Mouse (Mus musculus) liver, embryonic 11.5 days (tissue): ENCODE measurements around the gene Crybb3. TPM values are rescaled to one million over a fixed set of nuclear protein-coding genes. Genes with fewer than 3 reads are reported as not detected.

Source experiments
- ATAC-seq: fragments of 200-750 bp; cut with Nextera tagmentation; replicated peaks from 2 replicates; pipeline ENCODE4 v1.8.0; 2017; ENCODE audit warnings: moderate number of reproducible peaks, mild to moderate bottlenecking, moderate TSS enrichment, moderate library complexity; ENCODE audit not compliant: low FRiP score
- DNase-seq: peaks from one replicate; pipeline ENCODE4 v3.0.0-alpha.2; 2017; ENCODE audit warnings: low spot score
- H3K27ac ChIP-seq: fragments of 300-500 bp; sonication (generic); 2 replicates; pipeline ENCODE4 v1.5.1; 2014; ENCODE audit warnings: mild to moderate bottlenecking, low read depth, low read length, control low read depth
- H3K27me3 ChIP-seq: fragments of 300-500 bp; sonication (generic); replicated peaks from 2 replicates; pipeline ENCODE4 v1.6.1; 2014; ENCODE audit warnings: low read length, mixed read lengths; ENCODE audit not compliant: control insufficient read depth, insufficient read depth
- H3K36me3 ChIP-seq: fragments of 300-500 bp; sonication (generic); 2 replicates; pipeline ENCODE4 v1.6.1; 2014; ENCODE audit warnings: mild to moderate bottlenecking, low read length, moderate library complexity, mixed read lengths; ENCODE audit not compliant: control insufficient read depth, insufficient read depth
- H3K4me1 ChIP-seq: fragments of 300-500 bp; sonication (generic); replicated peaks from 2 replicates; pipeline ENCODE4 v1.6.1; 2014; ENCODE audit warnings: low read length, mixed read lengths; ENCODE audit not compliant: control insufficient read depth, insufficient read depth
- H3K4me2 ChIP-seq: fragments of 300-500 bp; sonication (generic); 2 replicates; pipeline ENCODE4 v1.6.1; 2014; ENCODE audit warnings: mild to moderate bottlenecking, control low read depth, moderate library complexity
- H3K4me3 ChIP-seq: fragments of 300-500 bp; sonication (generic); 2 replicates; pipeline ENCODE4 v1.5.1; 2014; ENCODE audit warnings: low read depth, low read length, control low read depth
- H3K9ac ChIP-seq: fragments of 300-500 bp; sonication (generic); 2 replicates; pipeline ENCODE4 v1.6.1; 2014; ENCODE audit warnings: low read depth, low read length, control low read depth
- H3K9me3 ChIP-seq: fragments of 300-500 bp; sonication (generic); 2 replicates; pipeline ENCODE4 v1.6.1; 2016; ENCODE audit warnings: low read length, inconsistent platforms, mixed read lengths; ENCODE audit not compliant: control insufficient read depth
- WGBS: fragments of 180-500 bp; shearing (Covaris S2); extraction: QIAGEN DNeasy Blood & Tissue Kit; methylation state at CpG from one replicate; pipeline ENCODE4 v1.1.7; 2014; 5-methylcytosine and 5-hydroxymethylcytosine counted together
- polyA plus RNA-seq: library from polyadenylated mRNA; unstranded; fragments of >200 nt; fragmentation: Nextera tagmentation; extraction: Ambion mirVana; gene quantifications from 2 replicates; pipeline ENCODE4 v1.2.1, GENCODE M21; 2014

Crybb3 gene
- polyA plus RNA-seq, 1 experiment from 2014 or later = 0.49 TPM

DNA sequence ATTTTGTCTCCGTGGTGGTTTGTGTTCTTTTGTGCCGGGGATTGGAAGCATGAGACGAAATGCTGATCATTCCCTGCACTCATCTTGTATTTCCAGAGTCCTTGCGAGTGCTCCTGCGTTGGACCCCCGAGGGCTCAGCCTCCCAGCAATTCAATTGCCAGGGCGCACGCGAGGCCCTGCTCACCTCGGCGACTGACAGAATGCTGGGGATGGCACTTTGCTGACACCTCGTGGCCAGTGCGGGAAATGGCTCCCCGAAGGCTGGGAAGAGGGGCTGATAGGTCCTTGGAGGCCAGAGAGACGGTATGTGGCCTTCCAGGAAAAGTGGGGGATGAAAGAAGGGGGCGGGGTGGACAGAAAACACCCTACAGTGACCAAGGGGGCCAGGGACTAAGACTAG lies 27.1 kb downstream of the Crybb3 start:
- Histone ChIP-seq H3K4me2 (no peak overlapping the region), H3K36me3 (no peaks in the 10 kb centered on the region), H3K27ac (no peak overlapping the region), H3K9me3 (no peaks in the 10 kb centered on the region), H3K27me3 (no peaks in the 10 kb centered on the region), H3K9ac (no peak overlapping the region), H3K4me3 (no peak overlapping the region), H3K4me1 (no peaks in the 10 kb centered on the region)
- ATAC-seq (no peak; the same call in 1 of the 2 replicates), DNase-seq (peak; percentile 72)
- WGBS = 5% methylated on average over 16 of the region's 16 CpGs

DNA sequence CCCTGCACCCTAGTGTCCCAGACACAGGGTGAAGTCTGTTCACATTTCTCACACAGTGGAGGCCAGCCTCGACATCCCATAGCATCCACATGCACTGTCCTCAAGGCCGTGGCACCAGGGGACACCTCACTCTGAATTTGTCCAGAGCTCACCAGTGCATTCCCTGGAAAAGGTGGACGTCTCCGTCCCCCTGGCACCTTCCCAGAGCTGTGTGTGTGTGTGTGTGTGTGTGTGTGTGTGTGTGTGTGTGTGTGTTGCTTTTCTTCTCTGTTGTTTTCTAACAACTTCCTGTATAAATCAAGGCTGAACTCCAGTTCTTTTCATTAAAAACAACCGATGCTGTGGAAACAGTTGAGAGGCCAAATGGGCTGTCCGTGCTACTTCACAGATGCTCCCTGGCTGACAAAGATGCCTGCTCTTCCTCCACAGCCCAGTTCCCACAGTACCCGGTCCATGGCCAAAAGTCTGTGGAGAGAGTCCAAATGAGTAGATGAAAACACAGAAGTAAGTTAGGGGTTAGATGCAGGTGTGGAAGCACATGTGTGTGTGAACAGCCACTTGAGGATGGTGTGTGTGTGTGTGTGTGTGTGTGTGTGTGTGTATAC lies 30.7 kb downstream of the Crybb3 start:
- H3K4me2 ChIP-seq = no peak overlapping the region
- no peaks in the 10 kb centered on the region for H3K9me3 ChIP-seq
- no peak overlapping the region for H3K27ac ChIP-seq
- H3K4me1 ChIP-seq = no peaks in the 10 kb centered on the region
- ATAC-seq (no peak), DNase-seq (no peak)
- no peak overlapping the region for H3K4me3 ChIP-seq
- no peak overlapping the region for H3K9ac ChIP-seq
- no peaks in the 10 kb centered on the region for H3K27me3 ChIP-seq
- WGBS = 73% methylated on average over 7 of the region's 7 CpGs
- no peaks in the 10 kb centered on the region for H3K36me3 ChIP-seq

DNA sequence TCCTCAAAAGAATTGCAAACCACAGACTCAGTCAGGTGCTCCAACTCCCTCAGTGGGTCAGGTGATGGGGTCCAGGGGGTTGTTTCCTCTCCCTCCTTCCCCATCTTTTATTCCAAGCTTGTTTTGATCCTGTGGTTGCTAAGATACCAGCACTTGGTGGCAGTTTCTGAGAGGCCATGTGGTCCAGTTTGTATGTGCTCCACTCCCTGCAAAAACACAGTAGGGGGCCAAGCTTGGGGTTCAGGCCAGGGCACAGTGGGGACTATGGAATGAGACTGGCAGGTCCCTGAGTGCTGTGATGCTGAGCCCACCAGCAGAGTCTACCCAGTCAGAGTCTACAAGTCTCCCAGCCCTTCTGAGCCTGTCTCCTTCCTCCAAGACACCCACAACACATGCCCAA lies 31.5 kb downstream of the Crybb3 start:
- no peak overlapping the region for H3K9ac ChIP-seq
- no peak overlapping the region for H3K4me2 ChIP-seq
- H3K27me3 ChIP-seq = no peaks in the 10 kb centered on the region
- DNase-seq (no peak), ATAC-seq (no peak)
- H3K4me1 ChIP-seq = no peaks in the 10 kb centered on the region
- H3K9me3 ChIP-seq = no peaks in the 10 kb centered on the region
- no peak overlapping the region for H3K27ac ChIP-seq
- no peaks in the 10 kb centered on the region for H3K36me3 ChIP-seq
- no peak overlapping the region for H3K4me3 ChIP-seq

DNA sequence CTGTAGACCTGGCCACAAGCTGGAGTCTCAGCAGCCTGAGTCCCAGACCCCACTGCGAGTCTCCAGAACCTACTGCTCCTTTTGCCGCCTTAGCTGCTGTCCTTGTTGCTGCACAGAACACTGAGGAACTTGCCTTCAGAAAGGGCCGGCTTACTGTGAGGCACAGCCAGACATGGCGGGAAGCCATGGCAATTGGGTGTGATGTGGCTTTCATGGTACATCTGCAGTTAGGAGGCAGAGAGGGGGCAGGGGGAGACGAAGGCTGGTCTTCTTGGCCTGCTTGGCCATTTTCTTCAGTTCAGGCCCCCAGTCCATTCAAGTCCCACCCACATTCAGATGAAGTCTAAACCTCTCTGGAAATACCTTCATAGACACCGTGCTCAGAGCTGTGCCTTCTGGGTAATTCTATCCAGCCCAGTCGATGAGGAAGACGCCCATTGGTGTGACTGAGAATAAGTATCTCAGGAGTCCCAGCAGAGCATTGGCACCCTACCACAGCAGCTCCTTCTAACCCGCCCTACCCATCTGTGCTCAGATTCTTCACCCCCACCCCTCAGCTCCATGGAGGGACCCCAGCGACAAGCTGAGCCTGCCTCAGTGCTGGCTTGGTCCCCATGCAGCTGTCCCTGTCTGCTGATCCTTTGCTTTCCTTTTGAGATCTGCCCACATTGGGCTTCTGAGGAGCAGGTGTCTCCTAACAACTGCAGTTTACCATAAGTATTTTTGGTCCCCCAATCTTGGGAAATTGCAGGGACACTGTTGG lies 35.7 kb downstream of the Crybb3 start:
- no peak overlapping the region for H3K9ac ChIP-seq
- H3K4me1 ChIP-seq = no peaks in the 10 kb centered on the region
- 83% methylated on average over 10 of the region's 10 CpGs for WGBS
- no peaks in the 10 kb centered on the region for H3K27me3 ChIP-seq
- H3K4me3 ChIP-seq = no peak overlapping the region
- H3K36me3 ChIP-seq = no peaks in the 10 kb centered on the region
- ATAC-seq = no peak
- no peak for DNase-seq
- H3K9me3 ChIP-seq = no peaks in the 10 kb centered on the region
- no peak overlapping the region for H3K27ac ChIP-seq
- H3K4me2 ChIP-seq = no peak overlapping the region

DNA sequence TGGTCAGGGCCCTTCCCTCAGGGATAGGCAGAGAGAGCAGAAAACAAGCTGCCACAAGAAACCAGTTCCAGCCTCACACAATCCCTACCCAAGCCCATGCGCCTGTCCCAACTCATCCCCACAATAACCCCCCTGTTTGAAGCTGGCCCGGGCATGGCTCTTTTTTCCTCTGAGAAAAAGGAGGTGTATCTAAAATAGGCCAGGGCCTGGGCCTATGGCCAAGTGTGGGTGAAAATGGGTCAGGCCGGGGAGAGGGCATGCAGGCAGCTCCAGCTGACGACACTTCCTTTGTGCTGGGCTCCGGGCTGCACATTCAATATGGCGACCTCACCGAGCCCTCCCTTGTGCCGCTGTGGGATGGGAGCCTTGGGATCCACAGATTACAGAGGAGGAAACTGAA lies 37.9 kb downstream of the Crybb3 start:
- H3K4me3 ChIP-seq = no peak overlapping the region

DNA sequence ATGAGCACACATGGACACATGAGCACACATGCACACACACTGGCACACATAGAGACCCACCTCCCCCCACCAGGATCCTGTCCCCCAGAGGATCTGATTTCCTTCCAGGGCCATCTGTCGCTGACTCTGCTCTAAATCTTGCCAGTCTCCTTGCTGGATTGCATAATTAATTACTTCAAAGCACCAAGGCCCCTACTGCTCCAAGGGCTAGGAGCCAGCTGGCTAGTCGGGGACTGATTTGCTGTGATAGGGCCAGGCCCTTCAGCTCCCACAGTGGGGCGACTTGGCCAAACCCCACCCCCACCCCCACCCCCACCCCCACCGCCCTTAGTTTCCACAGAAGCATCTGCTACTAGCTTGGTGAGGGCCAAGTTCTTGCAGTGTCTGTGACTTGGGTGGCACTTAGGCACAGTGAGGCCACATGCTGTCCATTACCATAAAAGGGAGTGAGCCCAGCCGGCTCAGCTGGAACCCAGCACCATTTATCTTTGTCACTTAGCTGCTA lies 39.8 kb downstream of the Crybb3 start:
- no peak overlapping the region for H3K27ac ChIP-seq
- no peak overlapping the region for H3K9ac ChIP-seq
- no peak for DNase-seq

More for the DNA sequence above, 37.9 kb downstream of the Crybb3 start:
- H3K4me2 ChIP-seq = no peak overlapping the region
- H3K9ac ChIP-seq = no peak overlapping the region
- WGBS = 88% methylated on average over 8 of the region's 8 CpGs
- DNase-seq = no peak
- H3K9me3 ChIP-seq = no peaks in the 10 kb centered on the region
- no peaks in the 10 kb centered on the region for H3K4me1 ChIP-seq
- ATAC-seq = no peak
- no peaks in the 10 kb centered on the region for H3K36me3 ChIP-seq
- no peaks in the 10 kb centered on the region for H3K27me3 ChIP-seq
- H3K27ac ChIP-seq = no peak overlapping the region

DNA sequence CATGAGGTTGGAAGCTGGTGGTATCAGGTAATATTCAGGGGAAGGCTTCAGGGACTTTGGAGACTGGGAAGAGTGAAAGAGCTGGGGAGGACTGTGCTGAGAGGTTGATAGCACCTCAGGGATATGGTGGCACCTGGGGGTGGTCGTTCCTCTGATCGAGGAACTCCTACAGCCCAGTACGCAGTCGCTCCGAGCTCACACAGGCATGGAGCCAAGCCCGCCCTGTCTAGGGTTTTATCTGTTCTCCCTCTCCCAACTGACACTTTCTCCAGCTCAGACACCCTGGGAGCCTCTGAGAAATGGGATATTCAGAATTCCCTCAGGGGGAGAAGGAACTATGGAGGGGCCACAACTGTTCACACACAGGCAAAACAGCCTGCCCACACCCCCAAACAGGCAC lies 40.6 kb downstream of the Crybb3 start:
- H3K4me3 ChIP-seq = no peak overlapping the region
- ATAC-seq (no peak), DNase-seq (no peak)
- H3K9me3 ChIP-seq = no peaks in the 10 kb centered on the region
- no peaks in the 10 kb centered on the region for H3K36me3 ChIP-seq
- H3K27ac ChIP-seq = no peak overlapping the region
- 61% methylated on average over 6 of the region's 6 CpGs for WGBS
- no peak overlapping the region for H3K9ac ChIP-seq
- H3K4me1 ChIP-seq = no peaks in the 10 kb centered on the region
- no peaks in the 10 kb centered on the region for H3K27me3 ChIP-seq
- no peak overlapping the region for H3K4me2 ChIP-seq

More for the DNA sequence above, 39.8 kb downstream of the Crybb3 start:
- H3K4me3 ChIP-seq = no peak overlapping the region
- no peaks in the 10 kb centered on the region for H3K9me3 ChIP-seq
- no peak overlapping the region for H3K4me2 ChIP-seq
- 20% methylated on average over 5 of the region's 5 CpGs for WGBS
- H3K27me3 ChIP-seq = no peaks in the 10 kb centered on the region
- ATAC-seq = no peak
- no peaks in the 10 kb centered on the region for H3K4me1 ChIP-seq
- H3K36me3 ChIP-seq = no peaks in the 10 kb centered on the region

DNA sequence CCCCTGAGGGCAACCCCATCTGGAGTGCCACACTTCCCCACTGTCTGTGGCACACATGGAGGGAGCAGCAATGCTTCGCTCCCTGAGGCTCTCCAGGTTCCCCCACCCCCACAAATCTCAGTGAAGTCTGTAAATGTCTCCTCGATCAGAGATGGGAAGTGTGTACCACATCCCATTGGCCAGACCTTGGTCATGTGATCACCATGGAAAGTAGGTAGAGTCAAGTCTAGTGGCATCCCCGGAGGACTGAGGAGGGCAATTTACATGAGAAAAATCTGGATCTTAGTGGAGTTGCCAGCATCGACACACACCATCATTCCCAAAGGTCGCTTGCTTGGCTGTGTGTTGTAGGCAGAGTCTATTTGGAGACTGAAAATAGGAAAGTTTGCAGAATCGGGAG lies 42.8 kb downstream of the Crybb3 start:
- DNase-seq = no peak
- Histone ChIP-seq H3K27me3 (no peaks in the 10 kb centered on the region), H3K9me3 (no peaks in the 10 kb centered on the region), H3K36me3 (no peaks in the 10 kb centered on the region), H3K4me1 (no peaks in the 10 kb centered on the region), H3K4me2 (no peak overlapping the region), H3K4me3 (no peak overlapping the region), H3K27ac (no peak overlapping the region), H3K9ac (no peak overlapping the region)
- 84% methylated on average over 6 of the region's 6 CpGs for WGBS
- ATAC-seq = no peak
